Mouse (Mus musculus) spleen, adult 12 weeks (tissue): ENCODE results near the gene 1700034I23Rik.
A peak's percentile ranks its signal among the peaks of the same experiment; 100 is the strongest.
"Not testable (repeated sequence)": the region's sequence is repeated elsewhere in the genome, so short reads cannot be mapped to it uniquely, and the experiment has no call there.

Experiments used
- DNase-seq: peaks from one replicate; pipeline ENCODE4 v3.0.0; 2022; ENCODE audit warnings: low spot score

Gene 1700034I23Rik

GRCm38 (mm10) chr3:40902443-40902842, at the start of gene 1700034I23Rik:
Gene 1700034I23Rik (minus strand): TSS chr3:40902543.
- not testable (repeated sequence) for DNase-seq

- DNase-seq = peak; percentile 5
Measured at GRCm38 (mm10) chr3:40951365-40951764, 49.0 kb upstream of the 1700034I23Rik start.

- DNase-seq = peak; percentile 66
Measured at GRCm38 (mm10) chr3:40950601-40951201, 48.4 kb upstream of the 1700034I23Rik start.

DNA sequence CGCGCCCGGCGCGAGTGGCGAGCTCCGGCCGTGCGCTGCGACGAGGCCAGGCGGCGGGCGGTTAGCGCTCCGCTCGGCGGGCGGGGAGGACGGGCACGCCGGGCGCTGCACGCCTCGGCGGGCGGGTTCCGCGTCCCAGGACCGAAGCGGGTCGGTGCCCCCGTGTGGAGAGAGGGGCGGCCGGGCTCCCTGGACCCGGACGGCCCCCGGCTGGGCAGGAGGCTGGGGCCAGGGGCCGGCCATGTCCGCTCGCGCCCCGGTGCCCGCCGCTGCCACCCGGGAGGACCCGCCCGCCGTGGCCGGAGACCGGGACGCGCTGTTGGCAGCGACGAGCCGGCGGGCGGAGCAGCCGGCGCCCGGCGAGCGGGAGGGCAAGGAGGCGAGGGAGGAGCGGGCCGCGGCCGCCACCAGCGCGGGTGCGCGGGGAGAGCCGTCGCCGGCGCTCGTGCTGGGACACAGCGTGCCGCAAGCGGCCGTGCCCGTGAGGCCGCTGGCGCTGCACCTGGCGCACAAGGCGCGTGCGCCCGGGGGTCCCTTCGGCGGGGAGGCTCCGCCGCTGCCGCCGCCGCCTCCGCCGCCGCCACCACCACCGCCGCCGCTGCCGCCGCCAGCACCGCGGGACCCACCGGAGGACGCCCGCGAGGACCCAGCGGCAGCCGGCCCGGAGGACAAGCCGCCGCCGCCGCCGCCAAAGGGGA, 47.7 kb upstream of the 1700034I23Rik start:
- DNase-seq = peak; percentile 47

GRCm38 (mm10) chr3:40949170-40949902, 47.0 kb upstream of the 1700034I23Rik start, which contains the start of gene Larp1b:
Gene Larp1b (plus strand): TSS chr3:40949828.
- DNase-seq = peak; percentile 100

DNA sequence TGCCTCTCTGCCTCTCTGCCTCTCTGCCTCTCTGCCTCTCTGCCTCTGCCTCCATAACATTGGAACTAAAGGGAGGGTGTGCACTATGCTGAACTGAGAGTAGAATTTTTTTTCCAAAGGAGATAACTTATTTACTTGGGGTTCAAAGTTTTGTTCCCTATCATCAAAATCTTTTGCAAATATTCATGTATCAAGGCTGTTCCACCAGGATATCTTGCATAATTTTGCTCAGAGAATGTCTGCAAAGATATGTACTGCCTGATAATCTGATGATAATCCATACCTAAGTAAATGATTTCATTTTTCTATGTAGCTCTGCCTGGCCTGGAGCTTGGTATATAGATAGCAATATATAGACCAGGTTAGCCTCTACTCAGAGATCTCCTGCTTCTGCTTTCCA, 36.7 kb upstream of the 1700034I23Rik start:
- DNase-seq = no peak

GRCm38 (mm10) chr3:40938592-40938991, 36.2 kb upstream of the 1700034I23Rik start:
- DNase-seq = no peak

GRCm38 (mm10) chr3:40938189-40938588, 35.8 kb upstream of the 1700034I23Rik start:
- DNase-seq = no peak

DNA sequence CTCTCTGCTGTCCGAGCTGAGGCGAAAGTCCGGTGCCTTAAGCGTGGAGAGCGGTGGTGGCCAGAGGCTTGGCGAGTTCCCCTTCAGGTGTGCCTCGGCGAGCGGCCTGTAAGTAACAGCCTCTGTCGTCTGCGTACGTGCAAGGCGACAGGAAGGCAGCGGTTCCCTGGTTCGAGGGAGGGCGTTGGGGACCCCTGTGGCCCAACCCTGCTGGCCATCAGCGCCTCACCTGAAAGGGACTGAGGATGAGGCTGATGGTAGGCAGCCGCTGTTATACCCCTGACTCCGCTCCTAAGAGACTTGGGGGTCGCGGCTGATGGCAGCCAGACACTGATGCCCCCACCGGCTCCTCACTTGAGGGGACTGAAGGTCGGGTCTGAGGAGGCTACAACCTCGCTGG, 8.0 kb downstream of the 1700034I23Rik start:
- DNase-seq = not testable (repeated sequence)

DNA sequence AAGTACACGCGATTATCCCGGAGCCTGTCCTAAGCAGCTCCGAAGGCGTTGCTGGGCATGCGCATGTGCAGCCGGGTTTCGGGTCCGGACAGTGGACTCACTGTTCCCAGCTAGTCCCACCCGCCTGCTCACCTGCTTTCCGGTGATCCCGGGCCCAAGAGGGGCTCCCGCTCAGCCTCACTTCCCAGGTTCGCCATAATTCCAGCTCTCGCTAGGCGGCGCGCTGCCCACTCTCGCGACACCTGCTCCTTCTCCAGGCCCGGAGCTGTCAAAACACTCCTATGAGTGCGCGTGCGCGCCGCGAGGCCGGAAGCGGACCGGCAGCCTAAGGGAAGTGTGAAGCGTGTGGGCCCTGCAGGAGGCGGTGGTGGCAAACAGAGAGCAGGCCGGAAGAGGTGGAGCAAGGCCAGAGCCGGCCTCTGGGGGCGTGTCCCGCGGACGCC, 8.5 kb downstream of the 1700034I23Rik start:
- peak; percentile 98 for DNase-seq

- DNase-seq = not testable (repeated sequence)
Measured at GRCm38 (mm10) chr3:40853123-40853738, 49.1 kb downstream of the 1700034I23Rik start.
